Mouse (Mus musculus) adrenal gland, adult 2 months (tissue): ENCODE results near the gene E2f2. TPM values are rescaled to one million over a fixed set of nuclear protein-coding genes. Genes with fewer than 3 reads are reported as not detected.
A peak's percentile ranks its signal among the peaks of the same experiment; 100 is the strongest.

Experiments used
- DNase-seq: peaks from one replicate; pipeline ENCODE4 v3.0.0; 2021
- polyA plus RNA-seq: library from polyadenylated mRNA; depleted of rRNA; stranded (reverse); fragments of >200 nt; gene quantifications from 2 replicates; pipeline ENCODE4 v1.2.3, GENCODE M21; 2012
- total RNA-seq, 2 experiments: library from RNA; stranded (reverse); gene quantifications; 2 replicates each; pipeline ENCODE4 v1.2.3; 2021

Gene E2f2
- total and polyA plus RNA-seq, 3 experiments = 1.8 to 5.1 (median 3.0) TPM

DNA sequence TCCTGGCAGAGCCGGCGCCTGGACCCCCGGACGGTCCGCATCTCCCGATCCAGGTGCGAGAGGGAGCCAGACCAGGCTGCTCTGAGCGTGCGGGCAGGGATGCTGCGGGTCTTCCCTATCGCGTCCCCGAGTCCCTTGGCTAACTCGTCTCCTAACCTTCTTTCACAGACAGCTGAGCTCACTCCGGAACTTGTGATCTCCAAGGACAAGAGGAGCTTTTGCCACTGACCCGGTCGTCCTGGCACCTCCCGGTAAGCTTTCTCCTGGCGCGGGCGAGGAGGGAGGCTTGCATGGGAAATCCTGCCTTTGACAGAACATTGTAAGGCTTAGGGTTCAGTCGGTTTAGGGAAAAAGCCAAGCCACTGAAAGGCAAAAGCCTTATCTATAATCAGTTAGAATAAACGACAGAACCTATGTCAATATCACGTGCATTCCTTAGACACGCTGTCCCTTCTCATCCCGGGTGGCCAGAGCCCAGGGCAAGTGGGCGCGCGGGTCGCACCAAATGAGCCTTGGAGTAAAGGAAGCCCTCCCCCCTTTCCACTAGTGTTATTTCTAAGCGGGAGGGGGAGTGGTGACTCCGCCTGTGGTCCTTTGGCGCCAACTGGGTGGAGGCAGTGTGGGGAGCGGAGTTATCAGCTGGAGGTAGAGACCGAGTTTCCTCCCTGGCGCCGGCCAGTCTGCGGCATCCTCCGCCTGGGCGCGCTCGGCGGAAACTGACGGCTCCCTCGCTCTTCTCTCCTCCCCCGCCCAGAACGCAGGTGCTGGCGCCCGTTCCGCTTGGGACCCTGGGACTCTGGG lies 27.9 kb upstream of the E2f2 start:
- DNase-seq = peak; percentile 89

- no peak for DNase-seq
These were observed 27.3 kb upstream of the E2f2 start for GRCm38 (mm10) chr4:136144927-136145292.

- DNase-seq = no peak
These were observed 26.8 kb upstream of the E2f2 start for GRCm38 (mm10) chr4:136145362-136145885.

GRCm38 (mm10) chr4:136145991-136146711 lies 26.0 kb upstream of the E2f2 start:
- no peak for DNase-seq

GRCm38 (mm10) chr4:136146712-136147154 lies 25.5 kb upstream of the E2f2 start:
- DNase-seq = peak; percentile 30

DNA sequence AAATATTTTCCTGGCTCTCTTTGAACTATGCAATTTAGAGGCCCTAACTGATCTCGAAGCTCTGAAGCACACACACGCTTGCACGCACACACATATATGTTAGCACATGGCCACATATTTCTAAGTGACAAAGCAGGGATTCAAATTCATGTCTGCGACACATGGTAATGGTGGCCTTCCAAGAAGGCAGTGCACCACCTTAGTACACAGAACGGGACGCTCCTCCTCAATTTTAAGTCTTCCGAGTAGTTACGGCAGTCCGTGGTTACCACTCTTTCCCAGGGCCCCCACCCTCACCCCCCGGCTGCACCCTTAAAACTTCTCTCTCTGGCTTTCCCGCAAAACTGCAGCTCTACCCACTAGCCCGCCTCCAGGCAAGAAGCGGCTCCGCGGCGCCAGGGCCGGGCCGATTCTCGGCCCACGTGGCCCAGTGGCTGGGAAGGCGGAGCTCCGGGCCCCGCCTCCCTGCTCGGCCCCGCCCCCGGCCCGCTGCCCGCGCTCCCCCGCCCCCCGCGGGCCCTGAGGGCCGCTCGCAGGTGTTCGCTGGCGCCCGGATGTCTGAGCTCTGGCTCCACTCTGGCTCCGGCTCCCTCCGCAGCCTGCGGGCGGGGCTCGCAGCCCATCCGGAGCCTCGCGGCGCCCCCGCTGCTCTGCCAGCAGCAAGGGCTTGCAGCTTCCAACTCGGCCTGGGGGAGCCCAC lies 24.6 kb upstream of the E2f2 start:
- peak; percentile 93 for DNase-seq

GRCm38 (mm10) chr4:136148342-136149044 lies 23.7 kb upstream of the E2f2 start:
- peak; percentile 77 for DNase-seq

DNA sequence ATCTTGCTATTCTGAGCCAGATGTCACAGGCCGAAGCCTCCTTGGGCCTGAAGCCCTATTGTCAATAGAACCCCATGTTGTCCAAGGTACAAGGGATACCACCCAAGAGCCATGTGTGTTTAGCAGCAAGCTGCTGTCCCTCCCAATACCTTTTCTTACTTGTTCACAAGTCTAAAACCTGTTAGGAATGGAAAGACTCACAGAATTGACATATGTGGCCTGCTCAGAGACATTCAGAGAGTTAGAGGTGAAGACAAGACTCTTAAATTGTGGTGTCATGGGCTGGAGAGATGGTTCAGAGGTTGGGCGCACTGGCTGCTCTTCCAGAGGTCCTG lies 23.2 kb upstream of the E2f2 start:
- no peak for DNase-seq

- peak; percentile 56 for DNase-seq
These were observed 22.5 kb upstream of the E2f2 start for GRCm38 (mm10) chr4:136149734-136150133.

DNA sequence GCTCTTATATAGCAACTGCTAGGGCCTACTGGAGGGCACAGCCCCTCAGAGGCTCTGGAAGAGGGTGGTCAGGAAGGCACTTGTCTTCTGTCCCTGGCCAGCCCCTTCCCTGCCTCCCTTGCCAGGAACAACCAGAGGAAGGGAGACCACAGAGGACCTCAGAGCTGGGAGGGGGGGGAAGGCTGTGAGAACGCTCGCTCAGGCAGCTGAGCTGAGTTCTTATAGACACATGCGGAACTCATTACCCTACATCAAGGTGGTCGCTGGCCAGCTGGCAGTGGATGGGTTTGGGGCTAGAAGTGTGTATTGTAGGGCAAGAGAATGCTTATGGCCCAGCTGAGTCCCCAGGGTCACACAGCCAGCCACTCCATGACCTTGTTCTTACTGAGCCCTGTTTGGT lies 21.6 kb upstream of the E2f2 start:
- DNase-seq = no peak

DNA sequence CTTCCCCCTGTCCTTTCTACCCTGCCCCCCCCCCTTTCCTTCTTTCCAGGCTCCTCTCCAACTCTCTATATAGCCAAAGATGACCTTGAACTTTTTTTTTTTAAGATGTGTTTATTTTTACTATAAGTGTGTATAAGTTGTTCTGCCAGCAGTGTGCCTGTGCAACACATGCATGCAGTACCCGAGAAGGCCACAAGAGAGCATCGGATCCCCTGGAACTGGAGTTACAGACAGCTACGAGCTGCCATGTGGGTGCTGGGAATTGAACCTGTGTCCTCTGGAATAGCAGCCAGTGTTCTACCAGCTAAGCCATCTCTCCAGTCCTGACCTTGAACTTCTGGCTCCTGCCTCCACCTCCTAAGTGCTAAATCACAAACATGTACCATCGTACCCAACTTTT lies 19.4 kb upstream of the E2f2 start:
- DNase-seq = no peak

DNA sequence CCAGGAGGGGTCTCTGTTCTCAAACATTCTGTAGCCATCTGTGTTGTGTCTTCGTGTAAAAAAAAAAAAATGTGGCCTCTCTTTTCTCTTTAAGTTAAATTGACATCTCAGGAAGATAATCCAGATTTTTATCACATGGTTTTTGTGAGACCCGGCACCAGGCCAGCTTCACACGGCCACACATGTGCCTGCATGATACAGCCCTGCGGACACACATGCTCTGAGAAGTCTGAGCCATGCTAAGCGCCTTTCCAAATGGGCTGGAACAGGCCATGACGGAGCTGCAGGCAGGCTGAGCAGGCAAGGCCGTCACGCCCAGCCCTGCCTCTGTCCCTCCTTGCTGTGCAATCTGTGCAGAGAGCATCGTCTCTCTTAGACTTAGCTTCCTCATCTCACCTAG lies 17.7 kb upstream of the E2f2 start:
- DNase-seq = no peak

DNA sequence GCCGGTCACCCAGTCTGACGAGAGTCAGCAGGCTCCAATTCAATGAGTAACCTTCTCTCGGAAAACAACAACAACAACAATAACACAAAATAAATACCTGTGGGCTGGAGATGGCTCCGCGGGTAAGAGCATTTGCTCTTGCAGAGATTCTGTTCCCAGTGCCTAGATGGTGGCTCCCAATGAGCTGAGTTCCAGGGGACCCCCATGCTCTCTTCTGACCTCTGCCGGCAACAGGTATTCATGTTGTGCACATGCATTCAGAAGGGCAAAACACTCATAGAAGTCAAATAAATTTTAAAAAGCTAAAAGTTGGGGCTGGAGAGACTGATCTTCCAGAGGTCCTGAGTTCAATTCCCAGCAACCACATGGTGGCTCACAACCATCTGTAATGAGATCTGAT lies 13.7 kb upstream of the E2f2 start:
- no peak for DNase-seq

DNA sequence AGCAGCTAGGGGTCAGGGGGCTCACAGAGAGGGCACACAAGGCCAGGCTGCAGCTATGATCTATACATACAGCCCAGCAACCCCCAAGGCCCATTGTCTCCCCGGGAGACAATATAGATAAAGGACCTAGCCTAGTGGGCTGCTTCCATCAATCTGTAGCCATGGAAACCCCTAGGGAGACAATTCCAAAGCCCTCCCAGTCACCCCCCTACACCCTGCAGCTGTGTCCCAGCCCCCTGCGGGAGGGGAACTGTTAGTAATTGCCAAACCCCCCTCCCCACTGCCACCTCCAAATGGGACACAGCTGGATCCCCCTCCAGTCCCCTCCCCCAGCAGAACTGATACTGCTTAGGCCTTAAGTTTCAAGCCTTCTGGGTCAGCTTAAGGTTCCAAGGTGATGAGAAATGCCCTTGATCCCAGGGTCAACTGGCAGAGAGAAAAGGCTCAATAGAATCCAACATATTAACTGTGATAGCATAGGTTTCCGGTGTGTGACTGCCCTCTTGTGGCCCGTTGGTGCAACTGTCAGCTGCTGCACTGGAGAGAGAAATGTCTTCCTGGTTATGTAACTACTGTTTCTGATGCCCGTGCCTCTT lies 12.3 kb upstream of the E2f2 start:
- DNase-seq = peak; percentile 70

GRCm38 (mm10) chr4:136163448-136163847 lies 8.7 kb upstream of the E2f2 start:
- peak; percentile 86 for DNase-seq

DNA sequence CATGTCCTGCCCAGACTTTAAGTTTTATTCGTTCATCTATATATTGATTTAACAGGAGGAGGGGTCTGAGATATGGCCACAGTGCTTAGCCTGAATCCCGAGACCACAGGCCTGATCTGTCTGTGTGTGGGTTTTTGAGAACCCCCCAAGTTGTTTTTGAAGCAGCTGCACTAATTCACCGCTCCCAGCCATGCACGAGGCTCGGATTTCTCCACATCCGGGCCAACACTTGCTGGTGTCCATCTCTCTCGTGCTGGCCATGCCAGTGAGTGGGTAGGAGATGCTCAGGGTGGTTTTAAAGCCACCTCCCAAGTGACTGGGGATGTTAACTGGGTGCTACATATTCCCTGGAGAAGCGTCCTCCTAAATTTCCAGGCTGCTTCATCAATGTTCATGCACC lies 7.2 kb upstream of the E2f2 start:
- DNase-seq = no peak

DNA sequence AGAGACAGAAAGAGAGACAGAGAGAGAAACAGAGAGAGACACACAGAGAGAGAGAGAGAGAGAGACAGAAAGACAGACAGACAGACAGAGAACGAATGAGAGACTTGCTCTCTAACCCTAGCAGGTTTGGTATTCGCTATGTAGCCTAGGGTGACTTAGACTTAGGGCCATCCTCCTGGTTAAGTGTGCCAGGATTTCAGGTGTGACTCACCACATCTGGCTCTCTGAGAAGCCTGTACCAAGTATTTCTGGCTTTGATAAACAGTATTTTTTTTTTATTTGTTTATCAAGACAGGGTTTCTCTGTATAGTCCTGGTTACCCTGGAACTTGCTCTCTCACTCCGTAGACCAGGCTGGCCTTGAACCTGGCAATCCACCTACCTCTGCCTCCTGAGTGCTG lies 4.5 kb upstream of the E2f2 start:
- DNase-seq = peak; percentile 49

DNA sequence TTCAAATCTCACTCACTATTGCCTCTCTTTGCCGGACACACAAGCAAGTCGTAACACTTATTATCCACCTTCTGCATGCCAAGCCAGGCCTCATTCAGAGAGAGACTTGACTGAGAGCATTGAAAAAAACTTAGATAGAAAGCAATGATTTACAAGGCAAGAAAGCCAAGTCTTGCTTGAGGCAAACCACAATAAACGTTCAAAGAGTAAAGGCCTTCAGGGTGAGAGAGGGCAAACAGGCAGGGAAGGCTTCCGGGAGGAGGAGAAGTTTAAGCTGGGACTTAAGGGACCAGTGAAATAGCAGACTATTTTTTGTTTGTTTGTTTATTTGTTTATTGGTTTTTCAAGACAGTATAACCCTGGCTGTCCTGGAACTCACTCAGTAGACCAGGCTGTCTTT lies 1.8 kb upstream of the E2f2 start:
- DNase-seq = no peak

DNA sequence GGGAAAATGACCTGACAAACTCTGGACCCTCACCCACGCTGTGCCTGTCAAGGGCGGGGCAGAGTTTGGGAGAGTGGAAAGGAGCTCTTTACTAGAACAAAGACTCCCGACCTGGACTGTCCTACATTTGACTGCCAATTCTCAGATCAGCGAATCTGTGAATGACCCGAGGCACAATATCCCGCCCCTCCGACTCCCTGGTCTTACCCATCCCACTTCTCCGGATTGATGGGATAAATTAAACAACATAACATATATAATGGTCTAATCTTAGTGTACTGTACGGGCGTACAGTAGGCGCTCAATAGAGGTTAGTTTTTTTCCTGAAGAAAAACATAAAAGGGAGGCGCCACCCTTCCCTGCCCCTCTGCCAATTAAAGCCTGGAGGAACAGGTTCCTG lies 739 bp upstream of the E2f2 start:
- DNase-seq = no peak

GRCm38 (mm10) chr4:136172542-136173209 lies 482 bp downstream of the E2f2 start:
- peak; percentile 91 for DNase-seq

DNA sequence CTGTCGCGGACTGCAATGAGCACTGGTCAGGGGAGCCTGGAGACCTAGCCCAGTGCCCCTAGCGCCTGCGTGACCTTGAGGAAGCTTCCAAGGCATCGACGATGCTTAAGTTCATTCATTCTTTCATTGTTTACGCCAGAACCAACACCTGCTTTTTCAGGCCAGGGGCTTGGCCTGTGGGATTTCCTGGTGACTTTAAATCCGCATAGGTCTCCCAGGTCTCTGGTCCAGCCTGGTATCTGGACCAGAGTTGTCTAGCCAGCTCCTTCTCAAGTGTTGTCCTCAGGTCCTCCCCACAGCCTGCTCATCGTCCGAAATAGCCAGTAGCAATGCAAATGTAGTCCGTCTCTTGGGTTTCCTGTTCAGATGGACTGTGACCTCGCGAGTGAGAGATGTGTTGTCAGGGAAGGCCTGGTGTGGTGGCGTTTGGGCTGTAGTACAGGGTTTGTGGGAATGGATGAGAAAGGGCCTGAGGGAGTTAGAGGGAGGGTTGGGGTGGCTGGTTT lies 1.1 kb downstream of the E2f2 start:
- DNase-seq = peak; percentile 32
